Mouse (Mus musculus) bone marrow macrophage, adult 2 months (primary cell): ENCODE measurements at regions not wholly inside any gene's neighbourhood (a gene's known extent, or its start where the extent isn't known, plus 50 kb on each side); places are given as distances from the start of the nearest gene placed in this dataset.

ENCODE experiments used
- CTCF ChIP-seq: IDR thresholded peaks from 2 replicates; pipeline ENCODE4 v1.5.1; 2012; ENCODE audit warnings: low read depth, mild to moderate bottlenecking, low read length, moderate library complexity
- POLR2A ChIP-seq: IDR thresholded peaks from 2 replicates; pipeline ENCODE4 v1.6.1; 2012; ENCODE audit warnings: mild to moderate bottlenecking, low read depth, low read length, borderline replicate concordance

- TF ChIP-seq CTCF, result no peak
- TF ChIP-seq POLR2A, result no peak
Observed at GRCm38 (mm10) chr7:111843715-111844114, 63.9 kb upstream of the Galnt18 start.
